In genomic region chr5:81674275-81674974, GRCm38 (mm10) we compare ENCODE assay signal across 25 mouse cellular contexts.
DNase-seq lines count a peak whose midpoint lies in the region; ATAC-seq and TF ChIP-seq lines count a peak whose summit lies in the region.
"Had no signal": no experiment of that assay in that cellular context is flagged by ENCODE, and none has a peak within 500 bp of the region (broad histone marks: within the 10 kb centered on the region; RNA-seq: fewer than 3 reads in every experiment).

No protein-coding gene starts in this region.

- DNase-seq in heart, adult 8-10 months (ENCODE audit: low spot score), result no peak
- DNase-seq in lung, postnatal 0 days (ENCODE audit: low spot score), result peak; percentile 4
- no peak for DNase-seq in lung, postnatal 4 days
- DNase-seq in thymus, postnatal 14 days, result no peak
- DNase-seq: adrenal gland, adult 8-10 months; adrenal gland, postnatal 25 days; cerebellum, adult 18-20 months; cerebellum, adult 9-10 months; cerebellum, postnatal 14 days; gastrocnemius, postnatal 10 days; gastrocnemius, postnatal 36 days; heart, adult 2 months; heart, postnatal 10 days; heart, postnatal 36 days had no signal

- no peak overlapping the region for H3K4me2 ChIP-seq in heart, embryonic 13.5 days
- no peak overlapping the region for H3K4me2 ChIP-seq in lung, postnatal 0 days (replicated peaks; ENCODE audit: low read depth, low read length)
- H3K4me2 ChIP-seq in stomach, embryonic 15.5 days, result no peak overlapping the region
- H3K4me2 ChIP-seq: forebrain, embryonic 13.5 days; heart, embryonic 11.5 days; heart, embryonic 15.5 days; hindbrain, embryonic 13.5 days had no signal

- peak; percentile 29; the same call in 1 of the 2 replicates for TF ChIP-seq EP300 in lung, postnatal 0 days (IDR thresholded peaks at IDR 0.05)

- TF ChIP-seq CTCF in lung, postnatal 0 days (IDR thresholded peaks at IDR 0.05), result no peak

- H3K27ac ChIP-seq in heart, embryonic 13.5 days (replicated peaks), result peak overlapping the region; percentile 41; the same call in 1 of the 2 replicates
- H3K27ac ChIP-seq in lung, postnatal 0 days (ENCODE audit: low read length), result peak overlapping the region; percentile 43; the same call in 1 of the 2 replicates
- H3K27ac ChIP-seq in stomach, embryonic 15.5 days, result no peak overlapping the region
- H3K27ac ChIP-seq: forebrain, embryonic 10.5 days; forebrain, embryonic 13.5 days; heart, adult 2 months; heart, embryonic 15.5 days; hindbrain, embryonic 10.5 days; hindbrain, embryonic 13.5 days had no signal

- no peaks in the 10 kb centered on the region for H3K9me3 ChIP-seq in heart, embryonic 13.5 days
- H3K9me3 ChIP-seq in lung, postnatal 0 days (ENCODE audit: low read length), result no peaks in the 10 kb centered on the region
- no peaks in the 10 kb centered on the region for H3K9me3 ChIP-seq in stomach, embryonic 15.5 days
- H3K9me3 ChIP-seq: forebrain, embryonic 10.5 days; forebrain, embryonic 13.5 days; heart, embryonic 15.5 days; hindbrain, embryonic 10.5 days; hindbrain, embryonic 13.5 days had no signal

- H3K36me3 ChIP-seq in heart, embryonic 13.5 days, result no peaks in the 10 kb centered on the region
- H3K36me3 ChIP-seq in lung, postnatal 0 days (ENCODE audit: insufficient read depth, low read length), result no peaks in the 10 kb centered on the region
- no peaks in the 10 kb centered on the region for H3K36me3 ChIP-seq in stomach, embryonic 15.5 days
- H3K36me3 ChIP-seq: forebrain, embryonic 10.5 days; heart, embryonic 15.5 days; hindbrain, embryonic 10.5 days; hindbrain, embryonic 13.5 days had no signal

- no peak overlapping the region for H3K4me3 ChIP-seq in heart, embryonic 13.5 days
- H3K4me3 ChIP-seq in lung, postnatal 0 days (ENCODE audit: low read depth, low read length), result no peak overlapping the region
- H3K4me3 ChIP-seq in stomach, embryonic 15.5 days (replicated peaks), result no peak overlapping the region
- H3K4me3 ChIP-seq: forebrain, embryonic 10.5 days; forebrain, embryonic 13.5 days; heart, adult 2 months; heart, embryonic 15.5 days; hindbrain, embryonic 10.5 days; hindbrain, embryonic 13.5 days had no signal

- peaks cover 14% of the 10 kb centered on the region for H3K4me1 ChIP-seq in heart, embryonic 13.5 days
- no peaks in the 10 kb centered on the region for H3K4me1 ChIP-seq in lung, postnatal 0 days (ENCODE audit: insufficient read depth, low read depth, low read length)
- H3K4me1 ChIP-seq in stomach, embryonic 15.5 days, result no peaks in the 10 kb centered on the region
- H3K4me1 ChIP-seq: forebrain, embryonic 13.5 days; heart, embryonic 15.5 days; hindbrain, embryonic 10.5 days; hindbrain, embryonic 13.5 days had no signal

- H3K27me3 ChIP-seq in heart, embryonic 13.5 days (replicated peaks), result no peaks in the 10 kb centered on the region
- no peaks in the 10 kb centered on the region for H3K27me3 ChIP-seq in lung, postnatal 0 days (replicated peaks; ENCODE audit: insufficient read depth, low read length)
- no peaks in the 10 kb centered on the region for H3K27me3 ChIP-seq in stomach, embryonic 15.5 days (replicated peaks)
- H3K27me3 ChIP-seq: heart, embryonic 15.5 days; hindbrain, embryonic 13.5 days had no signal

- WGBS in heart, embryonic 13.5 days, result 61% methylated on average over 4 of the region's 4 CpGs
- 52% methylated on average over 4 of the region's 4 CpGs for WGBS in lung, postnatal 0 days
- 55% methylated on average over 4 of the region's 4 CpGs for WGBS in stomach, embryonic 15.5 days

- H3K9ac ChIP-seq in heart, embryonic 13.5 days, result no peak overlapping the region
- H3K9ac ChIP-seq in lung, postnatal 0 days (replicated peaks; ENCODE audit: low read depth), result no peak overlapping the region
- no peak overlapping the region for H3K9ac ChIP-seq in stomach, embryonic 15.5 days
- H3K9ac ChIP-seq: forebrain, embryonic 13.5 days; heart, embryonic 15.5 days; hindbrain, embryonic 13.5 days had no signal

- ATAC-seq in heart, embryonic 13.5 days (ENCODE audit: extremely low read depth, insufficient number of reproducible peaks, low FRiP score, low TSS enrichment), result no peak
- ATAC-seq in lung, postnatal 0 days, result peak; percentile 68
- ATAC-seq in stomach, embryonic 15.5 days (ENCODE audit: insufficient read depth, low FRiP score, low read depth), result peak; percentile 53
- ATAC-seq: activated CD4-positive, CD25-positive, alpha-beta regulatory T cell, adult 4 months; forebrain, embryonic 13.5 days; forebrain, embryonic 16.5 days; hindbrain, embryonic 16.5 days had no signal
